Mouse (Mus musculus) bone marrow, adult 2 months (tissue): ENCODE data around the gene Gli2.

Source experiments
- CTCF ChIP-seq: fragments of 200-500 bp; IDR thresholded peaks from 2 replicates; pipeline ENCODE4 v1.5.1; 2011; ENCODE audit warnings: low read length, control low read depth; ENCODE audit not compliant: control insufficient read depth, insufficient read depth
- POLR2A ChIP-seq: fragments of 200-500 bp; IDR thresholded peaks from 2 replicates; pipeline ENCODE4 v1.6.1; 2011; ENCODE audit warnings: low read depth, mild to moderate bottlenecking, control low read depth, low read length, borderline replicate concordance; ENCODE audit not compliant: control insufficient read depth

DNA sequence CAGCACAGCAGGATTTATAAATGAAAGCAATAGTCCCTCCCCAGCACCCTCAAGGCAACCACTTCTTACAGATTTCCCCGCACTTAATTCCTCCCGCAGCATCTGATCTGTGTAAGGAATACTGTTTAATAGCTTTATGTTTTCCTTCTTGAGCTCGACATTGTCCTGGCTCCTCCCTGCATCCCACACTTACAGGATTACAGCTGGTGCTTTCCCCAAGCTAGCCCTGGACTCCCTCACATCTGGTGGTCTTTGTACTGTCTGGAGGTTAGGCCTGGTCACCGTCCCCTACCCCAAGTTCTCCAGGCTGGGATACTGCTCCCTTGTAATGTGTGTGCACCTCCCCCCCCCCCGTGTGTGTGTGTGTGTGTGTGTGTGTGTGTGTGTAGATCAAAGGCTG lies 101.1 kb downstream of the Gli2 start:
- no peak for TF ChIP-seq CTCF
- no peak for TF ChIP-seq POLR2A
